Mouse (Mus musculus): ENCODE measurements around the gene Vapa. TPM values are rescaled to one million over a fixed set of nuclear protein-coding genes. Genes with fewer than 3 reads are reported as not detected.
"Not testable (repeated sequence)": the region's sequence is repeated elsewhere in the genome, so short reads cannot be mapped to it uniquely, and the experiment has no call there.

Vapa gene
- polyA plus RNA-seq, 1 experiment from 2014 or later: 302 TPM

DNA sequence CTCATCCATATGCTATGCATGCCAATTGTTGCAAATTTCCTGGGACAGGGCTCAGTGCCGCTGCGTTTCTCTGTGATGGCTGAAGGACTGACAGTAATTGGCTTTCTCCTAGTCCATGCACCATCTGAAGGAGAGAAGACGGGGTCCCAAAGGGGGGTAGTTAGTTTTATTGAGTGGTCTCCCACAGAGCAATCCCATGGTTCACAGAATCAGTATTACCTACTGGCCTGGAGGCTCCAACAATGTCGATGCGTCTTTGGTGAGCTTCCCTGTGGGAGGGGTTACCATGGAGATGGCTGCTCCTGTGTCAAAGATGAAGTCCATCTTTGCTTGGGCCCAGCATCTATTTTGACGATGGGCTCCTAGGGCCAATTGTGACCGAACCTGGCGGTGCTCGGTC lies 54.6 kb downstream of the Vapa start:
- no peaks in the 10 kb centered on the region; the same call in 1 of the 2 replicates for H3K4me1 ChIP-seq
- no peaks in the 10 kb centered on the region for H3K9me3 ChIP-seq
- H3K27ac ChIP-seq: no peak overlapping the region
- no peak overlapping the region for H3K4me3 ChIP-seq
- no peaks in the 10 kb centered on the region for H3K27me3 ChIP-seq (replicated peaks)
- WGBS: 62% methylated on average over 9 of the region's 9 CpGs
- H3K9ac ChIP-seq: no peak overlapping the region
- H3K4me2 ChIP-seq (replicated peaks): peak overlapping the region; percentile 25; the same call in 1 of the 2 replicates
- peak; percentile 30; the same call in 1 of the 2 replicates for ATAC-seq (ENCODE audit: low FRiP score, low read depth)
- no peaks in the 10 kb centered on the region for H3K36me3 ChIP-seq

DNA sequence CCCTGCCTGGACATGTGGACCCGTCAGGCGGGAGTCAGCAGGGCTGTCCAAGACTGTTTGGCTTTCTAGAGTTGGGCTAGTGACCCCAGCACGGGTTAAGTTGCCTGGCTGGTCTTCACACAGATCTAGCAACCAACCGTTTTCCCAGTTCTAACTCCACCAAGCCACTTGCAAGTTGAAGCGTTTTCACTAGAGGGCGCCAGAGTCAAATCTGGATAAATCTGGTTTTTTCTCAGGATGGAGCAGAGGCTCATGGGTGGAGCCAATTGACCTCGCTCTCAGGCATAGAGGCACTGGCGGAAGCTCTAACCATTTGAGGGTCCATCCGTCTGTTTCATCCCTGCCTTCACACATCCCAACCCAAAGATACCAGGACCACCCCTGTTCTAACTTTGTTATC lies 55.1 kb downstream of the Vapa start:
- no peaks in the 10 kb centered on the region; the same call in 1 of the 2 replicates for H3K4me1 ChIP-seq
- no peaks in the 10 kb centered on the region for H3K36me3 ChIP-seq
- peak; percentile 45; the same call in 1 of the 2 replicates for ATAC-seq (ENCODE audit: low FRiP score, low read depth)
- H3K9ac ChIP-seq: no peak overlapping the region
- no peaks in the 10 kb centered on the region for H3K27me3 ChIP-seq (replicated peaks)
- WGBS: 47% methylated on average over 9 of the region's 9 CpGs
- H3K4me2 ChIP-seq (replicated peaks): peak overlapping the region; percentile 25; the same call in 1 of the 2 replicates
- H3K4me3 ChIP-seq: no peak overlapping the region
- H3K9me3 ChIP-seq: no peaks in the 10 kb centered on the region
- no peak overlapping the region for H3K27ac ChIP-seq

DNA sequence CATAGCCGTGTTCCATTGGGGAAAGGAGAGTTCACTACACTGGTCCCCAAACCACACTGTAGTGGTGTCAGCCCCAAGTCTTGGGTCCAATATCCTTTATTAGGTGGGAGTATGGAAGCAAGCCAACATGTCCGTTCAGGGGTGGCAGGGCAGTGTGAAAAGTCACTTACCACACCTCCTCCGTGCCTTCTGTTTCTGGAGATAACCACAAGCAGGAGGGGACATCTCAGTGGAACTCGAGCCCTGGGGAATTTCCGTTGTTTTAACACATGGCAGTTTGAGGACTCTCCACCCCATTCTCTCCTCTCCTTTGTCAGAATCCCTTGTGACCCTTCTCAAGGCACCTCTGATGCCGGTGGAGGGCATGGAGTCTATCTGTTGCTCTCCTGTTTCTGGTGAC lies 56.1 kb downstream of the Vapa start:
- ATAC-seq (ENCODE audit: low FRiP score, low read depth): no peak

DNA sequence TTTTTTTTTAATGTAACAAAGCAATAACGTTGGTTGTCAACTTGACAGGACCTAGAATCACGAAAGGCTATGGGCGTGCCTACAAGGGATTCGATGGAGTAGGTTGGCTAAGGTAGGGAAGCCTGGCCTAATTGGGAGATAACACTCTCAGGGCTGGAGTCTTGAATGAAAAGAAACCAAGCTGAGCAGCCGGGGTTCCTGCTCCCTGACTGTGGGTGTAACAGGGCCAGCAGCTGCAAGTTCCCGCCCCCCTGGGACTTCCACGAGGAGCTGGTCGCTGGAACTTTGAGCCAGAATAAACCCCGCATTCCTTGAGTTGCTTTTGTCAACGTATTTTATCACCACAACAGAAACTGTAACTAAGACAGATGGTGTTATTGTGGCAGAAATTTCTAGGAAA lies 56.6 kb downstream of the Vapa start:
- no peaks in the 10 kb centered on the region for H3K36me3 ChIP-seq
- H3K4me1 ChIP-seq: no peaks in the 10 kb centered on the region; the same call in 1 of the 2 replicates
- no peak overlapping the region for H3K4me2 ChIP-seq (replicated peaks)
- no peak for ATAC-seq (ENCODE audit: low FRiP score, low read depth)
- H3K9me3 ChIP-seq: no peaks in the 10 kb centered on the region
- H3K27ac ChIP-seq: no peak overlapping the region
- H3K27me3 ChIP-seq (replicated peaks): no peaks in the 10 kb centered on the region
- no peak overlapping the region for H3K9ac ChIP-seq
- no peak overlapping the region for H3K4me3 ChIP-seq
- WGBS: 73% methylated on average over 10 of the region's 10 CpGs

More for the DNA sequence above, 56.1 kb downstream of the Vapa start:
- 84% methylated on average over 6 of the region's 6 CpGs for WGBS
- H3K9me3 ChIP-seq: no peaks in the 10 kb centered on the region
- H3K27me3 ChIP-seq (replicated peaks): no peaks in the 10 kb centered on the region
- H3K4me2 ChIP-seq (replicated peaks): no peak overlapping the region
- H3K4me3 ChIP-seq: no peak overlapping the region
- no peak overlapping the region for H3K9ac ChIP-seq
- H3K4me1 ChIP-seq: no peaks in the 10 kb centered on the region; the same call in 1 of the 2 replicates
- H3K36me3 ChIP-seq: no peaks in the 10 kb centered on the region
- no peak overlapping the region for H3K27ac ChIP-seq

DNA sequence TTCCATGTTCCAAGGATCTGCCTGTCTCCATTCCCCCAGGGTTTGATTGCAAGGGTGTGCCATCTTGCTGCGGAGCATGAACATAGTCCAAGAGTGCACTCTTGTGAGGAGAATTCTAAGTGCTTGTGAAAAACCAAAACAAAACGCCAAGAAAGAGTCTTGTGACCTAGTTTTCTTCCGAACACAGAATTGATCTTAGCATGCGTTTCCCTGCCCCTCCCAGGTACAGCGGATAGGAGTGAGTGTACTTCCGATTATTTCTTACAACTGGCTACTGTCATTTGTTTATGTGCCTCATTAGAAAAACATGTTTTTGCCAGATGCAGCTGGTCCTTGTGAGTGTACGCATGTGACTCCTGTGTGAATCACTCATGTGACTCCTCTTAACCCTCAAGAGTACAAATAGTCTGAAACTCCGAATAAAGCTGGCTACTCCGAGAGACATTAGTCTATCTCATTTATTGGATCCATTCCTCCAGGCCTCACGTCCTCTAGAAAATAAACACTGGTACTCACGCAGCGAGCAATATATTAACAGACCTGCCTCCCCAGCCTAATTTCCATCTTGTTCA lies 60.8 kb downstream of the Vapa start:
- Histone ChIP-seq H3K27ac (no peak overlapping the region), H3K4me2 (replicated peaks) (no peak overlapping the region), H3K9ac (no peak overlapping the region), H3K27me3 (replicated peaks) (no peaks in the 10 kb centered on the region), H3K4me3 (no peak overlapping the region), H3K36me3 (no peaks in the 10 kb centered on the region), H3K9me3 (no peaks in the 10 kb centered on the region), H3K4me1 (no peaks in the 10 kb centered on the region)
- ATAC-seq (ENCODE audit: low FRiP score, low read depth): no peak
- 87% methylated on average over 12 of the region's 12 CpGs for WGBS

DNA sequence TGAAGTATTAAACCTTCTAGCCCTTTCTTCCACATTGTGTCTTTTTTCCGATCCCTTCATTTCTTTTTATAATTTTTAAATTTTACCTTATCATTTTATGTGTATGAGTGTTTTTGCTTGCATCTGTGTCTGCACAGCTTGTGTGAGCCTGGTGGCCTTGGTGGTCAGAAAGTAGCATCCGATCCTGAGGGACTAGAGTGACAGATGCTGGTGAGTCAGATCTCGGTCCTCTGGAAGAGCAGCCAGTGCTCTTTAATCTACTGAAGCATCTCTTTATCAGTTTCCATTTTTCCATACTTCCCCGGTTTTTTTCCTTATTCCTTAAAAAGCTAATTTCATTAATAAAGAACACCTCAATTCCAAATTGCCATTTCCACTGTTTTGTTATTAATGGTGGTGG lies 63.0 kb downstream of the Vapa start:
- Histone ChIP-seq H3K4me1 (no peaks in the 10 kb centered on the region), H3K36me3 (no peaks in the 10 kb centered on the region), H3K4me3 (no peak overlapping the region), H3K9ac (no peak overlapping the region), H3K27ac (no peak overlapping the region), H3K9me3 (no peaks in the 10 kb centered on the region), H3K27me3 (replicated peaks) (no peaks in the 10 kb centered on the region), H3K4me2 (replicated peaks) (no peak overlapping the region)
- no peak for ATAC-seq (ENCODE audit: low FRiP score, low read depth)
- WGBS: 84% methylated on average over 4 of the region's 4 CpGs

DNA sequence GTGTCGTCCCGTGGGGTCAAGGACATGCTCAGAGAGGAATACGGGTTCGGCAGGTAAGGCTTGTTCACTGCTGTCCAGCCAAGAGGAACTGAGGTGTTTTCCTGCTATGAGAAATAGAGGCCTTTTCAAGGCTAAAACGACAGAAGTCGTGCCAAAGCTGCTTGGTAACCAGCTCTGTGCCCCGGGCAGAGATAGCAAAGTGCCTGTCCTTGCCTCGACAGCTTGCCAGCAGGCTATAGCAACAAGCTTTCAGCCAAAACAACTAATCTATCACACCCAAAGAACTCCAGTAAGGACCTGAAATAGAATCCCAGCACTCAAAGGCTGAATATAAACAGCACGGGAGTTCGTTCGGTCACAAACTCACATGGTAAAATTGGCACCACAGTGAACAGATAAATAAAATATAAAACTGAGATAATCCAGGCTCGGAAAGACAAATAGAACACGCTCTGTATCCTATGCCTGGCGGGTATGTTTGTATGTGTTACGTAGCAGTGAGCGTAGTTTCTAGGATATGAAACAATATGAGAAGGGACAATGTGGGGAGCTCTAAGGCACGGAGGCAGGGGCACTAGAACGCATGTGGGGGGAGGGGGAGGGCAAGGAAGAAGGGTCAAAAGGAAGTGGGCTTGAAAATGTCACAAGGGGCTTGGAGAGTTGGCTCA lies 64.5 kb downstream of the Vapa start:
- H3K27ac ChIP-seq: no peak overlapping the region
- H3K4me1 ChIP-seq: no peaks in the 10 kb centered on the region
- no peak overlapping the region for H3K4me3 ChIP-seq
- H3K36me3 ChIP-seq: no peaks in the 10 kb centered on the region
- no peak overlapping the region for H3K9ac ChIP-seq
- 85% methylated on average over 18 of the region's 18 CpGs for WGBS
- no peak for ATAC-seq (ENCODE audit: low FRiP score, low read depth)
- no peaks in the 10 kb centered on the region for H3K27me3 ChIP-seq (replicated peaks)
- no peaks in the 10 kb centered on the region for H3K9me3 ChIP-seq
- H3K4me2 ChIP-seq (replicated peaks): no peak overlapping the region

DNA sequence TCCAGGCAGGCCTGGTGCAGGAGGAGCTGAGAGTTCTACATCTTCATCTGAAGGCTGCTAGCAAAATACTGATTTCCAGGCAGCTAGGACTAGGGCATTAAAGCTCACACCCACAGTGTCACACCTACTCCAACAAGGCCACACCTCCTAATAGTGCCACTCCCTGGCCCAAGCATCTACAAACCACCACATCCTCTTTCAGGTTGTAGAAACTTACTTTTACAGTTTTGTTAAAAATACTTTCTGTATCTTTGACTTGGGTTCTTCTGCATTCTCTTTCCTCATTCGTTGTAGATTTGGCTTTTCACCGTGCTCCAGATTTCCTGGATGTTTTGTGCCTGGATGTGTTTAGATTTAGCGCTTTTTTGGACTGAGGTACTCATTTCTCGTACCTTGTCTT lies 67.1 kb downstream of the Vapa start:
- ATAC-seq (ENCODE audit: low FRiP score, low read depth); H3K27me3 ChIP-seq (replicated peaks): not testable (repeated sequence)
- WGBS: 91% methylated on average over 4 of the region's 4 CpGs

DNA sequence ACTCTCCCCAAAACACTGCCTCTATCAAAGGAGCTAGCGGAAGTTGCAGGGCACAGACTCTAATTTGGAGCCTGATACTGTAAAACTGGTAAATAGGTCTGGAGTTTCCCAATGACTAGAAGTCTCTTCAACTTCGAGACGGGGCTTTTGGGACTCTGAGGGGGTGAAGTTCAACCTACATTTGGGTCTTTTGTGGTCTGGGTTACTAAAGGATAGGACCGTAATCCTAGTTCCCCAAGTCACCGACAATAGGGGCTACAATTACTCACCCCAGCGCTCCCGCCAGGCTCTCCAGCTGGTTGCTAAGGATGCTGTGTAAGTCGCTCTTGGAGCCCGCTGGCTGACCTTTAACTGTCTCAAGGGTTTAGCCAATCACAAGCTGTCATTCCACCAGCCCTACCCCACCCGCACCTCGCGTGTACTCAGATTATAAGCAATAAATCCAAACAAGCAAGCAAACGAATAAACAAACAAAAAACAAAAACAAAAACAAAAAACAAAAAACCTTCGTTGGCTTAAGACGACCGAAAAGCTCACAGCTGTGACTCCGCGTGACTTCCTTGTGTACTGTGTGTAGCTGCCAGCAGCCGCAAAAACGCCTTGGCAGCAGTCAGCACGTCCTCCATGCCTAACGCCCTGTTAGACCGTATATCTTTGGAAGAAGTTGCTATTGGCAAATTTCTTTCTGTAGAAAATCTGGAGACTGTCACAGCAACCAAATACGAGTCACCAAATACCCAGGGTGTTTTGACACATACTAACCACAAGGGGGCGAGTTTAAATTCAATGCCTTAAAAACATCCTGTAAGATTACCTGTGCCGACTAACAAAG lies 72.7 kb downstream of the Vapa start, which contains the start of gene Tmem232:
Tmem232 (minus strand) TSS at position 342 of the 832 bp plus-strand sequence.
- Histone ChIP-seq H3K36me3 (no peaks in the 10 kb centered on the region), H3K4me1 (no peaks in the 10 kb centered on the region), H3K9me3 (no peaks in the 10 kb centered on the region), H3K27ac (no peak within 1 kb of the TSS), H3K4me2 (replicated peaks) (peak within 1 kb of the TSS; percentile 64), H3K9ac (peak within 1 kb of the TSS; percentile 5; the same call in 1 of the 2 replicates), H3K27me3 (replicated peaks) (no peaks in the 10 kb centered on the region), H3K4me3 (peak within 1 kb of the TSS; percentile 27)
- WGBS: 18% methylated on average over 26 of the region's 26 CpGs
- peak; percentile 91 for ATAC-seq (ENCODE audit: low FRiP score, low read depth)

More for the DNA sequence above, 67.1 kb downstream of the Vapa start:
- not testable (repeated sequence) for H3K9ac ChIP-seq; H3K36me3 ChIP-seq; H3K4me3 ChIP-seq; H3K9me3 ChIP-seq; H3K27ac ChIP-seq; H3K4me1 ChIP-seq; H3K4me2 ChIP-seq (replicated peaks)

DNA sequence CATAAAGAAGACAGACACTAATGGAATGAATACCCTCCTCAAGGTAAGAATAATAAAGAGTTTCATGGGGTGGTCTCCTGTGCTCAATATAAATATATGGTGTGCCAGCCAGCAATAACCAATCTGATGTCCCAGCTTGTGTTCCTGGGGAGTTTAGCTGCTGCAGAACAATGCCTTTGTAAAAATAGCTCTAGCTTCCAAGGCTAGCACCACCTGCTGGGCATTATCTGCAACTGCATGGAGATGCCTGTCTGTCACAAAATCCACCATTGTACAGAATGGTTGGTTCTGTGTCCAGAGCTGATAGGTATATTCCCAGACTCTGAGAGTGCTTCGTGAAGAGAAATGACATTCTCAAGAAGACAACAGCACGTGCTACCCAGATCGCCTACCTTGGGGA lies 77.2 kb downstream of the Vapa start:
- H3K4me3 ChIP-seq: no peak overlapping the region

DNA sequence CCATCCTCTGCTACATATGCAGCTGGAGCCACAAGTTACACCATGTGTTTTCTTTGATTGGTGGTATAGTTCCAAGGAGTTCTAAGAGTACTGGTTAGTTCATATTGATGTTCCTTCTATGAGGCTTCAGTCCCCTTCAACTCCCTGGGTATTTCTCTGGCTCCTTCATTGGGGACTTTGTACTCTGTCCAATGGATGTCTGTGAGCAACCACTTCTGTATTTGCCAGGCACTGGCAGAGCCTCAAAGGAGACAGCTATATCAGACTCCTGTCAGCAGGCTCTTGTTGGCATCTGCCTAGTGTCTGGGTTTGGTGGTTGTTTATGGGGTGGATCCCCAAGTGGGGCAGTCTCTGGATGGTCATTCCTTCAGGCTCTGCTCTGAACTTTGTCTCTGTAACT lies 81.0 kb downstream of the Vapa start:
- H3K36me3 ChIP-seq; H3K4me3 ChIP-seq; H3K27me3 ChIP-seq (replicated peaks); H3K27ac ChIP-seq; H3K4me2 ChIP-seq (replicated peaks); ATAC-seq (ENCODE audit: low FRiP score, low read depth); H3K9ac ChIP-seq; H3K4me1 ChIP-seq; H3K9me3 ChIP-seq: not testable (repeated sequence)

More for the DNA sequence above, 77.2 kb downstream of the Vapa start:
- Histone ChIP-seq H3K36me3 (no peaks in the 10 kb centered on the region), H3K9me3 (no peaks in the 10 kb centered on the region), H3K27ac (no peak overlapping the region), H3K4me1 (no peaks in the 10 kb centered on the region), H3K9ac (no peak overlapping the region), H3K4me2 (replicated peaks) (no peak overlapping the region), H3K27me3 (replicated peaks) (no peaks in the 10 kb centered on the region)
- peak; percentile 42 for ATAC-seq (ENCODE audit: low FRiP score, low read depth)
- 26% methylated on average over 3 of the region's 3 CpGs for WGBS

All from neural tube, embryonic 12.5 days (tissue).